Mouse (Mus musculus): Measurements from ENCODE around the gene Smug1. TPM values are rescaled to one million over a fixed set of nuclear protein-coding genes. Genes with fewer than 3 reads are reported as not detected.

Gene Smug1
- 10 to 100 TPM; 10.5 to 12.2 TPM for total RNA-seq (2021)
- long read RNA-seq, experiment 1, partial matches to known transcripts: 9 of 15 reads
- long read RNA-seq, experiment 1, other reads (novel, unspliced or antisense): 2 of 15 reads
- long read RNA-seq, experiment 2, transcript Smug1-206 (3 exons, 491 nt): major isoform, 5 of 22 reads
- long read RNA-seq, experiment 2, partial matches to known transcripts: 16 of 22 reads
- long read RNA-seq, experiment 2, other reads (novel, unspliced or antisense): 0 of 22 reads

DNA sequence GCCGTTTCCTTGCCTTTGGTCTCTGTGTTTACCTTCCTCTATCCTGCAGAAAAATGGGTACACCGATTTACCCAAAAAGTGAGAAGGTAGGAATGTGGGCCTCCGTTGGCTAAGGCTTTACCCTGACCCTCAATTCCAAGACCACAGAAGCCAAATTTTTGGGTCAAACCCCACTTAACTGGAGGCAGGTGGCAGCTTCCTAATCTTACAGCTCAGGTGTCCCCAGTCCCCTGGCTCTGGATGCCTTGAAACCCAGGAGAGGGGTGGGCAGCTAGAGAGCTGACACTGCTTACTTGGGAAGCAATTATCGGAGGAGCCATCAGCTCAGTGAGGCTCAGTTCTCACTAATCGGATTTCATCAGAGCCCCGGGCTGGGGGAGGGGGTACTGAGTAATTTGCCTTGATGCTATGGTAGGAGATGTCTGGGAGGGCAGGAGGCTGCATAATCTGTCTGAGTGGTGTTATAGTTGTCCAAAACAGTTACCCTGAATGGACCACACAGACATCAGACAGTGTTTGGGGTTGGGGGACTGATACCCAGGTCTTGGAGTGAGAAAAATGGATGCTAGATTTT, at the start of gene Smug1:
TSS of gene Smug1 (minus strand) at position 51 of the 574 bp plus-strand sequence.
- no peak for DNase-seq

DNA sequence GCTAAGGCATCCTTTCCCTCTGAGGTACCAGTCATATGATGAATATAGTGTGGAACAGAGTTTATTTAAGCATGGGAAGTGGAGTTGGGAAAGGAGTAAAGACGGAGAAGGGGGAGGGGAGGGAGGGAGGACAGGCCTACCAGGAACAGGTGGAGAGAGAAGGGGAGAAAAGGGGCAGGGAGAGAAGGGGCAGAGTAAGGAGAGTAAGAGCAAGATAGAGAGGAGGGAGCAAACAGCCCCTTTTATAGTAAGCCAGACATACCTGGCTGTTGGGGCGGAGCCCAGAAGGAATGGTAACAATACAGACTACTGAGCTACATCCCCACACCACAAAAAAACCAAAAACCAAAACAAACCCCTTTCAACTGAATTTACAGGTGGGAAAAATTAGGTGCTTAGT, 49.2 kb upstream of the Smug1 start:
- DNase-seq: no peak

DNA sequence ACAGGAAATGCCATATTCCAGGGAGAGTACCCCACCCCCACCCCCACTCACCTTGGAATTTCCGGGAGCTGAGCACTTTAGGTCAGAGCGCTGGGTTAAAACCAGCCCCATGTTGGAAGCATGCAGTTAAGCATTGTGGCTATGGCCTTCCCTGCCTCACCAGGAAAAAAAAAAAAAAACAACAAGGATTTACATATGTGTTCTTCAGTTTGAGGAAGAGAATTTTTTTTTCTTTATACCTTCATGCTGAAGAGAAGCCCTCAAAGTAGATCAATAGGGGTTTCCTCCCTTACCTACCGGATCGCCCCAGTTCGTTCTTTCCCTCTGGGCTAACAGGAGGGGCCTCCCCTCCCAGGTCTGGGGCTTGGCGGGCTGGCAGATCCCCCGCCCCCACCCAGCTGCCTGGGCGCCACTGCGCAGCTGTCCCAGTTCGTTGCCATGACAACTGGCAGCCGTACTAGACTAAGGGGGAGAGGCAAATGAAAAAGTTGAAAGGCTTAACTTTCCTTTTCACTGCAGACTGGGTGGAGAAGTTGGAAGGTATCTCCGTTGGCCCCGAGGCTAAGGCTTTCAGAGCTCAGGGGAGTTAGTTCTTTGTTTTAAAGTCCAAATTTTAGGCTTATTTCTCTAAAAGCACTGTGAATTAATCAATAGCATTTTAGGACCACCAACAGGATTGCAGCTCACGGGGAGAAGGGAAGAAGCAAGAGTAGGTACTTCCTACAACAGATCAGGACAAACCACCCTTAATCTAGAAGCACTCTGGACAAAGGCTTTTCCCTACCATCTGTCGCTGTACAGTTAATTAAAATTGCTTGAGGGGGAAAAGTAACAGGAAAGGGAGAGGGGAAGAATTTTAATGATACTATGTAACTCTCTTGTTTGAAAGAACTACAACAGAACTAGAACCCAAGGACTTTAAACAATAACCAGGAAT, 48.3 kb upstream of the Smug1 start:
- DNase-seq: peak; percentile 86

DNA sequence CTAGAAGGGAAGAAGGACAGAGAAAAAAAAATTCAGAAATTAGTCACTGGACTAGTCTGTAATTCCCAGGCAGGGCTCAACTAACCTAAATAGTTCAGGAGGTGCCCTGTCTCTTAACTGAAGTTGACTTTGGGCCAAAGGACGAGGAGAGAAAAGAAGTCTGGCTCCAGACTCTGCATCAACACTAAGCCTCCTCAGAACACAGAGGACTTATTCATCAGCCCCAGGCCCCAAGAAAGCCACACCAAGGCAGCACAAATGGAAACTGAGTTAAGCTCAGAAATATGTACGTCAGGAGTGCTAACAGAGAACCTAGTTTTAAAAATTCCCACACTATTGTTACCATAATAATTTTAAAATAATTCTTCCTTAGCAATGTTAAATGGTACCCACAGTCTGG, 47.3 kb upstream of the Smug1 start:
- no peak for DNase-seq

DNA sequence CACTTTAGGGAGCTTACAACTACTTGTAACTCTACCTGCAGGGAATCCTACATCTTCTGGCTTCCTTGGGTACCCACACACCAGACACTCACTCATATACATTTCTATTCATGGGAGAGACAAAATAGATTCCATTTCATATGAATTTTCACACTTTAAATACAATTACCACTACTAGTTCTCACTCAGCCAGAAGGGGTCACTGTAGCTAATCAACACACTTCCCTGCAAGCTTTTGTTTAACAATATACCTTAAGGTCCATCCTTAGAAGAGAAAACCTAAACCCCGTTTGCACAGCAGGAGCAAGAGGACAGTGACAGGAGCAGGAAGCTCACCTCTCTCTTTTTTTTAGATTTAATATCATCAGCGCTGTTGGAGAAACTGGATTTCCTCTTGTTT, 38.3 kb upstream of the Smug1 start:
- no peak for DNase-seq

DNA sequence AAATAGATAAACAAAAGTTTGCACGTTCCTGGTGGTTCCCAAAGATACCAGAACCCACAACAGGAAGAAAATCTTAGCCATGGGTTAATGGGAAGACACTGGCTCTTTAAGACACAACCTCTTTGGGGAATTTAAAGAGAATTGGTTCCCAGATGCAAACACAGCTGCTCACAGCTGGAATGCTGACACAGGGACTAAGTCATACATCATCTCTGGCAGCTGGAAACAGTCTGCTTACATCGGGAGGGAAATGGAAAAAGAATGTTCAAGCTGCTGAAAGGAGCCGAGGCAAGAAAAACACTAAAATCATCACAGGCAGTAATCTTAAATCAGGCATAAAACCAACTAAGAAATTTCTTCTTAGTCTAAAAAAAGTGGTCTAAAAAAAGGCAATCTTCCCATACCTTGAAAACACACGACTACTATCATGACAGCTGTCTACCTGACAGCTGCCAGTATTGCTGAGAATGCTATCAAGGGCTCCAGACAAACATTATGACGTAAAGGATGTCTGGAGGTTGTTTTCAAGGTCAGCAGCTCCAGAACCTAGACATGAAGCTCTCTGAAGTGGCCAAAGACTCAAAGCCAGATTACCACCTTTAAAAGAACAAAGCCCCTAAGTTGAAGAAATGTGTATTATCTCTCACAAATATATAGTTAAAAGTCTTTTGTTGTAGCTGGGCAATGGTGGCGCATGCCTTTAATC, 35.3 kb upstream of the Smug1 start:
- no peak for DNase-seq

DNA sequence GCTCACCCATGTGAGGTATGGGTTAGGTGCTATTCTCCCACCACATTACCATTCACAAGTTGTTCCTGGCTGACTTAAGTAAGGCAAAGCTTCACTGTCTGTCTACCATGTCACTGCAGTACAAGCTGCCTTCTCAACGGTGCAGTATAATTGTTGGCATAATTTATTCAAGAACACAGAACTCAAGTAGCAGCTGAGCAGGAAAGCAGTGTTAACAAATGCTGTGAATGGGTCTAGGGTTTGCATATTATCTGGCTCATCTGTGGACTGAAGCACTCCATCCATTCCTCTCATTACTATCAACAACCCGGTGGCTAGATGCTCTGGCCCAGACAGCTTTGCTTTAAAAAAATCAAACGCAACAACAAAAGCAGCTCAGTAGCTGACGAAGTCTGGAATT, 30.9 kb upstream of the Smug1 start:
- DNase-seq: no peak

DNA sequence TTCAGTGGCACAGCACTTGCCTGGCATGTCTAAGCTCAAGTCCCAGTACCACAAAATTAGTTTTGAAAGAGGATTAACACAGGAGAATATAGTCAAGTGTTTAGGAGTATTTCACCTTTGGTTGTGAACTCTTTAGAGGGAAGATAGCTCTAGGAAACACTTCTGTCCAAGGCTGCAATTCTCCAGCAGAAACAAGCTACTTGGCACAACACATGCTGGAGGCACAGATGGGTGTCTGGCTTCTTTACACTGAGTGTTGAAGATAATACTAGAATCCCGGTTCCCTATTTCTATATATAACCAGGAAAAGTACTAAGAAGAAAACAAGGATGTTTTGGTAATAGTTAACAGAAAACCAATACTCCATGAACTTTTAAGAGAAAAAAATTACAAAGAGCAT, 29.9 kb upstream of the Smug1 start:
- DNase-seq: no peak

DNA sequence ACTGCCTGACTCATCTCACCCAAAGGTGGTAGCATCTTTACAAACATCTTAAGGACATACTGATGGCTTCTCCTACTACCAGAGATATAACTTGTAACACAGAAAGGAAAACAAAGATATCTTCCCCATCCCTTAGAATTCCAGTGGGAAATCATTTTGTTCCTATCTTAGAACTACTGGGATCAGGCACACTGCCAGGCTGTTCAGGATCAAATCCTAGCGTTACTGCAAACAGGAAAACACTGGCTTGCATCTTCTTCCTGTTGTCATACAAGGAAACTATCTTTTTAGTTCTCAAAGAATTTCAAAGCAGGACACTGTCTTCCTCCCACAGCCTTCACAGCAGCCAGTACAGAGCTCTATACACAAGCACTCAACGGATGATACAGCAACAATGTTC, 26.7 kb upstream of the Smug1 start:
- no peak for DNase-seq

DNA sequence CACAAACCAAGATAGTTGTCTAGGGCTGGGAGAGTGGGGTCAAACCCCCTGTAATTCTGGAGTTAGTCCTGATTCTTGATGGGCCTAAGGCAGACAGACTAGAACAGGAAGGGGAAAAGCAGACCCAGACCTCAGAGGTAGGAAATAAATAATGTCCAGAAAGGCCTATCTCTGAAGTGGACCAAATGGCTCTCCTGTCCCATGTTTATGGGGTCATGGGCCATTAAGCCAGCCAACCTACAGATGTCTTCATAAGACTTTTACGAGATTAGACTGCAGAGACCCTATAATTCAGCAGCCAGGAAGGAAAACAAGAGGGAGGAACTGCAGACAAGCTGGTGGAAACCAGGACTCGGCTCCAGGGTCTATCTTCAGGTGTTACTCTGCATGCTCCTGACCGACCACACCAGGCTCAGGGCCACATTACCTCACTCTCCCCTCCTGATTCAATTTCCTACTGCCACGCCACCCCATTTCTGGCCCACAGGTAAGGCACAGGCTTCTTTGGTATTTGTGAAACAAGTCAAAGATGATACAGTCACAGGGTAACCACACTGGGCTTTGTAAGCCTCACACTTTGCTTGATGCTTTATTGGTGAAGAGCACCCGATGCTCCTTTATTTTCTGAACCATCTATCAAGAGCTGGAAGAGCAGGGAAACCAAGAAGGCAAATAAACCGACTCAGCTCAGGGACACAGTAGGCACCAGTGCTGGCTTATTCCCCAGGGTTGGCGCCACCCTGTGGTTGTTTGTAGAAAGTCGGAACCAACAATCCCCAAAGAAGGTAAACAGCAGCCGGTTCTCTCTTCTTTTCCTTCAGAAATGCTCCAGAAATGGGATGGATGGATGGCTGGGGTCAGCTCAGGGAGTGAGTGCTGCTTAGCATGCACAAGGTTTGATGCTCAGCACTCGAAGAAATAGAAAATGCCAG, 23.9 kb upstream of the Smug1 start:
- peak; percentile 69 for DNase-seq

DNA sequence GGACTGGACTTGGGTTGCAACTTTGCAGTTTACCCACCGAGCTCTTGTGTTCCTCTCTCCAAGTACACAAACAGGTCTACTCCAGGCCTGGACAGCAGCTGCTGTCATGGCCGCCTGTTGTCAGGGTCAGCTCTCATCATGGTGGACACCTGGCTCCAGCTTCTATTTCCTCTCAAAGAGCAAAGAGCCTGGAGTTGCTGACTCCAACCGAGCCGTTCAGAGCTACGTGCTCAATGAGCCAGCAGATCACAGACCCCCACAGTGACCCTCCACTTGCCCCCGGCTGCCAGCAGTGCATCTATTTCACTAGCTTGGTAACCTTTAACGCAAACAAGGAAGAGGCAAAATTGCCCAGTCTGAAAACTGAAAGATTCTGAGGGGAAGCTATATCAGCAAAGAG, 23.2 kb upstream of the Smug1 start:
- no peak for DNase-seq

DNA sequence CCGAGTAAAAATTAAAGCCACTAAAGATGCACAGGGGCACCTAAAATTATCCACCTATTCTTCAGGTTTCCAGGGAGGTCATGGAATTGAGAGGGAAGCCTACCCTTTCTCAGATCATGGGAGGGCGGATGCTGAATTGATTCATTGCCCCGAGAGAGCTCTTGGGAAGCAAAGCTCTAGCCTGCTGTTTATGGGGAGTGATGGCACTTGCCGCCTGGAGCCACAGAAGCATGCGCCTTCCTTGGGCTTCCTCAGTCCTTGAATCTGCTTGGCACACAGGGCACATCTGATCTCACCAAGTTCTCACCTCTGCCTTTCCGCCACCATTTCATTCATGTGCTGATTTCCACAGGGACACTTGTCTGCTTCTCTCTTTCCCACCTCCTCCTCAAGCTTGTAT, 20.9 kb upstream of the Smug1 start:
- DNase-seq: no peak

DNA sequence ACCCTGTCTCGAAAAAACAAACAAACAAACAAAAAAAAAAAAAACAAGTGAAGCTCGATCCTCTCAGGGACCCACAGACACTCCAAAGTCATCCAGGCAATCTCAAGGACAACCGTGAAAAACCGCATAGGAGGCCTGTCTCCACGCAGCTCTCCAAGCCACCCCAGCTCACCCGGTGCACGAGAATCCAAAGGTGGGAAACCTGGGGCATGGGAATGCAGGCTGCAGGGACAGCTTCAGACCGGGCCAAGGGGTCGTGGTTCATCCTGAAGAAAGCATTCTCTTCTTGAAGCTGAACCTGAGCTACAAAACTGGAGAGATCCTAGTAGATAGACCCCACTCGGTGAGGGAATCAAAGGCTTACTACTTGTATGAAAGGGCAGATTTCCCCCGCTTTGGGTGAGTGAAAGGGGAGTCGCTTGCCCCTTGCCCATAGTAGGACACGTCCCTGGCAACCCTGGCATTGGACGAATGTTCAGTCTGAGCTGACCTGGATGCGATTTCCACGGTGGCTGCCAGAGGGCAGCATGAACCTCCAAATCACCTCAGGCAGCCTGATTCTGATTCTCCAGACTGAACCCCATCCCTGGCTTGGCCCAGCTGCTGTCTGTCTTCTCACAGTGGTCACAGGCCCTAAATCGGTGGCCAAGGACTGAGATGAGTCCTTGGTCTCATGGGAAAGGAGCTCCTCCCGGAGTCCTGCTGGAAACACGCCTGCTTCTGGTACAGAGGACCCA, 18.7 kb upstream of the Smug1 start:
- DNase-seq: peak; percentile 56

DNA sequence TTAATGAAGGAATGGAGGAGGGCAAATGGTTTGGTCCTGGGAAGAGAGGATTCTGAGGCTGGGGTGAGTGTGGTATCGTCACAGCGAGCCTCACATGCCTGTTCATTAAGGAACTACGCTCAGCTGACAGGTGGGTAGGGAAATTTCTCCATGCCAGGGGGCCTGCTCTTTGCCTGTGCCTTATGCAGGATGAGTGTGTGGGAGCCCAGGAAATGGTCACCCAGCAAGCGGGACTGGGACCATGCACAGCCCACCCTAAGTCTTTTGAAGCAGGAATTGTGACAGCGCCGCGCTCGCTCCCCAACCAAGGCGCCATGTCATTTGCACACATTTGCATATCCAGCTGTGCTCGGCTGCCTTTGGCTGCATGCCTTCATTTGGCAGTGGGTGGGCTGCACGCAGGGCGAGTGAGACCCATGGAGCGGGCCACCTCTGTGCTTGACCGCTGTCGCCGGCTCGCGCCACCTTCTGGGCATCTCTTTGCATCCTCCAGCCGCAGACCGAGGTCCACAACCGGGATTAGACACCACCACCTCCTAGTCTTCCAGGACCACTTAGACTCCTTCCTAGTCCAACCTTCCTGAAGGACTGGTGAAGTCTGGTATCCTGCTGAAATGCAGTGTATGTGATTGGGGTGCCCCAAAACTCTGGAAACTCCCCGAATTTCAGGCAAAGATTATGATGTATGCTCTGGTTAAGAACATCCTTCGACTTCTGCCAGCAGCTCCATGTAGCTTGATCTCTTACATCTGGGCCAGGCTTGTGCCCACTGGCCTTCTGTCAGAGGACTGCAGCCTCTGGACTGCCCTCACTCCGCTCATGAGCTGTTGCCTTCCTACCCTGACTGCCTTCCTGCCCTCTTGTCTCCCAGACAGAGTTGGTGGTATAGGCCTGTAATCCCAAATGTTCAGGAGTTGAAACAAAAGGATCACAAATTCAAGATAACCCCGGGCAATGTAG, 17.0 kb upstream of the Smug1 start:
- DNase-seq: peak; percentile 47

DNA sequence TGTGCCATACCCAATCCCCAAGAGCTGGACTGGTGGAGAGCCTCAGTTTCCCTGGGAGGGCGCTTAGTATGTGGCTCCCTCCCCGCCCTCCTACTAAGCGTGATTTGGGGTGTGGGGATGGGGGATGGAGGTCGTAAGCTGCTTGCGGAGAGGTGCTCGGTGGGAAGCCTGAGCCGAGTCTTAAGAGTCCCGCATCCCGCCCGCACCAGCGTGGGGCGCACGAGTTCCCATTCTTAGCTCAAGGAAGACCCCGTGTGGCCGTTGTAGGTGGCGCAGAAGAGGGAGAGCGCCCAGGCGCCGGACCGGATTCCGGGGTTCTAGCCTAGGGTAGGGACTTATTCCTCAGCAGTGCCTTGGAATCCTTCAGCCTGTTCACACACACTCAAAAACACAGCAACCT, 16.2 kb upstream of the Smug1 start:
- DNase-seq: peak; percentile 76

DNA sequence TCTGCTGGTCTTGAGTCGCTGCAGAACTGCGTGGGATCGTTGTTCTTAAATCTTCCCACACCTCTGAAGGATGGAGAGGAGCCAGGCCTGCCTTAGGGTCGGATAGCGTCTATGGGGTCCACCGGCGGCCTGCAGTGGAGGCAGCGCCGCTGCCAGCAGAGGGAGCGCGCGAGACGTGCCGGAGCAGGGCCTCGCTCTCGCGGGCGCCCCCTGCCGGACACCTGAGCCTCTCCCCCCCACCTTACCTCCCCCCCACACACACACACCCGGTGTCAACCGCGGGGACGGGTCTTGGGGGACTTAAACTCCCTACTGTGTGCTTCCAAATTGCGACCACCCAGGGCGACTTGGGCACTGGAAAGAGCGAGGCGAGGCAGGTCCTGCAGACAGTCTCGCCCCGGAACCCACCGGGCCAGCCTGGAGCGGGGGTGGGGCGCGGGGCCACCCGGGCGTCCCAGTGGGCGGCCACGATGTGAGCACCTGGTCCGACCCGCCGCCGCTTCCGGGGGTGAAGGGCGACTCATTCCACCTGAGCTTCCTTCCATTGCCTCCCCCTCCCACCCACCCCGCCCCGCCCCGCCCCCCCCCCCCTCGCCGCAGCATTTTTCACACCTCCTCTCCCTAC, 15.4 kb upstream of the Smug1 start:
- peak; percentile 95 for DNase-seq

DNA sequence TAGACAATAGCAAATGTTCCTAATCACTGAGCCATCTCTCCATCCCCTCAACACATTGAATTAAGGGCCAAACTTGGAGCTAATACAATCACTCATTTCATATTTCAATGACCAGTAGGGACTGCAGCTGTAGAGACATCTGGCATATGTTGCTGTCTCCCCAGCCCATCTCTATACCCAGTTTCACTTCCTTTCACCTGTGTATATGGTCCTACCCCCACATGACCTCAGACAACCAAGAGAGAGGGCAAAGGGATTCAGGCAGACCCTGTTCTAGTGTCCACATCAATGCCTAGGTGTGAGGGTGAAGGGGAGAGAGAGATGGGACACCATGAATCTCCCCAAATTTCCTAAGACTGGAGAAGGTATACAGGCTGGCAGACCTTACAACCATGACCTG, 13.5 kb upstream of the Smug1 start:
- DNase-seq: no peak

DNA sequence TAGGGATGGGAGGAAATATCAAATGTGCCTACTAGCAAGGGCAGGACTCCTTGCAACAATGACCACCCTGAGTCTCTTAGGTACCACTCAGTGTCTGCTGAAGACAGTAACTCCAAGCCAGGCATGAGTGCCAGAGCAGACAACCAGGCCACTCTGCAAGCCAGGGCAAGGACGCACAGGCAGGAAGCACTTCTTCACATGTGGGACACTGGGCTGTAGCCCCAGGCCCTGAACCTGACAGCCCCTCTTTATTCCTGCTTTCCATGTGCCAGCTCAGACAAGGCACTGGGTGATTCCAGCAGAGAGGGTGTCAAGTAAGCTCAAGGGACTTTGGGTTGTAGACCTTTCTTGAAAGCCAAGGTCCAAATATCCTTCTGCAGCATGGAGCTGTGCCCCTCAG, 11.9 kb upstream of the Smug1 start:
- DNase-seq: no peak

DNA sequence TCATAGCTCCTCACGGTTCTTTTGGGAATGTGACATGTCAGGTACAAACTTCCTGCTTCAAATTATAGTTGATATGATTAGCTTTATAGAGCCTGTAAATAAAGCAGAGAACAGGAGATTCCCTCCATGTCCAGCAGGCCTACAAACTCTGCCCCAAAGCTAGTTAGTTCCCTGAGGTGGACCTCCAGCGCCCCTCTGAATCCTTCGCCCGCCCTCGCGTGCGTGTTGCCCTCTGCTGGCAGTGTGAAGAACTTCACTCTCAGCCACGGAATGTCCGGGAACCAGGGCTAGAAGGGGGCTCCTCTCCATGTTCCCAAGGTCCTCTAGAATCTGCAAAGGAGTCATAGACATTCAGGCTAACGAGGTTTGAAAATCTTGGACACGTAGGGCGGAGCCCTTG, 11.2 kb upstream of the Smug1 start:
- DNase-seq: peak; percentile 63
